Mouse (Mus musculus): ENCODE measurements around the gene Haus2. TPM values are rescaled to one million over a fixed set of nuclear protein-coding genes. Genes with fewer than 3 reads are reported as not detected.
A peak's percentile ranks its signal among the peaks of the same experiment; 100 is the strongest.

Haus2 gene
- polyA plus RNA-seq, 1 experiment from 2014 or later: 27.4 TPM

GRCm38 (mm10) chr2:120630246-120630645 lies 21.1 kb downstream of the Haus2 start:
- 80% methylated on average over 2 of the region's 2 CpGs for WGBS
- Histone ChIP-seq H3K4me3 (ENCODE audit: low read length) (peak overlapping the region; percentile 60; the same call in 1 of the 2 replicates), H3K9ac (ENCODE audit: low read depth, low read length) (no peak overlapping the region), H3K9me3 (ENCODE audit: control insufficient read depth, low read length) (no peaks in the 10 kb centered on the region), H3K36me3 (ENCODE audit: control insufficient read depth, insufficient read depth, low read length) (no peaks in the 10 kb centered on the region), H3K27ac (ENCODE audit: low read depth, low read length) (no peak overlapping the region), H3K4me1 (ENCODE audit: control insufficient read depth, insufficient read depth, low read length) (peaks cover 5% of the 10 kb centered on the region; the same call in 1 of the 2 replicates), H3K27me3 (ENCODE audit: control insufficient read depth, insufficient read depth, low read length) (no peaks in the 10 kb centered on the region), H3K4me2 (replicated peaks; ENCODE audit: low read depth, low read length) (peak overlapping the region; percentile 52; the same call in 1 of the 2 replicates)
- no peak for ATAC-seq (ENCODE audit: low FRiP score, low TSS enrichment)

- Histone ChIP-seq H3K4me3 (ENCODE audit: low read length) (no peak overlapping the region), H3K27ac (ENCODE audit: low read depth, low read length) (no peak overlapping the region), H3K4me1 (ENCODE audit: control insufficient read depth, insufficient read depth, low read length) (peaks cover 5% of the 10 kb centered on the region; the same call in 1 of the 2 replicates), H3K9ac (ENCODE audit: low read depth, low read length) (no peak overlapping the region), H3K27me3 (ENCODE audit: control insufficient read depth, insufficient read depth, low read length) (no peaks in the 10 kb centered on the region), H3K4me2 (replicated peaks; ENCODE audit: low read depth, low read length) (no peak overlapping the region), H3K36me3 (ENCODE audit: control insufficient read depth, insufficient read depth, low read length) (no peaks in the 10 kb centered on the region), H3K9me3 (ENCODE audit: control insufficient read depth, low read length) (no peaks in the 10 kb centered on the region)
- ATAC-seq (ENCODE audit: low FRiP score, low TSS enrichment): no peak
- WGBS: 74% methylated on average over 2 of the region's 2 CpGs
These were observed 21.5 kb downstream of the Haus2 start for GRCm38 (mm10) chr2:120630655-120631054.

DNA sequence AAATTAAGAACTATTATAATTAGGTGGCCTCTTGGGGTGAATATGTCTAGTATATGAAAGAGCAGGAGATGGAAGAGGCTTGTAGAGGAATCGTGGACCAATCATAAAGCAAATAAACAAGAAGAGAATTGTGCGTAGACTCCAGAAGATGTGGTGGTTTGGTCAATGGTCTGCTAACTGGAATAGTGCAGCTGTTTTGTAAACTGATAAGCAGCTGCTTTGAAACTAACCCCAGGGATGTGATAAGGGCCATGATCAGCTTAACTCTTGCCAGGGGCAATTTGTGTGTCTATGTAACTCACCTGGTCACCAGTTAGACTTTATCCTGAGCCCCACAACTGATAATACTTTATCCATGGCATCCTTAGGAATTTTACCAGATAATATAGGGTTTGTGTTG lies 22.3 kb downstream of the Haus2 start:
- 96% methylated on average over 2 of the region's 2 CpGs for WGBS
- H3K36me3 ChIP-seq (ENCODE audit: control insufficient read depth, insufficient read depth, low read length): no peaks in the 10 kb centered on the region
- H3K9me3 ChIP-seq (ENCODE audit: control insufficient read depth, low read length): no peaks in the 10 kb centered on the region
- no peak overlapping the region for H3K4me2 ChIP-seq (replicated peaks; ENCODE audit: low read depth, low read length)
- H3K9ac ChIP-seq (ENCODE audit: low read depth, low read length): no peak overlapping the region
- no peaks in the 10 kb centered on the region for H3K27me3 ChIP-seq (ENCODE audit: control insufficient read depth, insufficient read depth, low read length)
- H3K4me3 ChIP-seq (ENCODE audit: low read length): no peak overlapping the region
- H3K27ac ChIP-seq (ENCODE audit: low read depth, low read length): no peak overlapping the region
- no peak for ATAC-seq (ENCODE audit: low FRiP score, low TSS enrichment)
- H3K4me1 ChIP-seq (ENCODE audit: control insufficient read depth, insufficient read depth, low read length): peaks cover 5% of the 10 kb centered on the region; the same call in 1 of the 2 replicates

- no peak overlapping the region for H3K4me2 ChIP-seq (replicated peaks; ENCODE audit: low read depth, low read length)
- no peaks in the 10 kb centered on the region for H3K36me3 ChIP-seq (ENCODE audit: control insufficient read depth, insufficient read depth, low read length)
- H3K4me1 ChIP-seq (ENCODE audit: control insufficient read depth, insufficient read depth, low read length): peaks cover 5% of the 10 kb centered on the region; the same call in 1 of the 2 replicates
- ATAC-seq (ENCODE audit: low FRiP score, low TSS enrichment): no peak
- no peaks in the 10 kb centered on the region for H3K27me3 ChIP-seq (ENCODE audit: control insufficient read depth, insufficient read depth, low read length)
- H3K9ac ChIP-seq (ENCODE audit: low read depth, low read length): no peak overlapping the region
- no peak overlapping the region for H3K4me3 ChIP-seq (ENCODE audit: low read length)
- H3K27ac ChIP-seq (ENCODE audit: low read depth, low read length): no peak overlapping the region; the same call in 1 of the 2 replicates
- WGBS: 74% methylated on average over 4 of the region's 4 CpGs
- H3K9me3 ChIP-seq (ENCODE audit: control insufficient read depth, low read length): no peaks in the 10 kb centered on the region
These were observed 22.8 kb downstream of the Haus2 start for GRCm38 (mm10) chr2:120631957-120632356.

DNA sequence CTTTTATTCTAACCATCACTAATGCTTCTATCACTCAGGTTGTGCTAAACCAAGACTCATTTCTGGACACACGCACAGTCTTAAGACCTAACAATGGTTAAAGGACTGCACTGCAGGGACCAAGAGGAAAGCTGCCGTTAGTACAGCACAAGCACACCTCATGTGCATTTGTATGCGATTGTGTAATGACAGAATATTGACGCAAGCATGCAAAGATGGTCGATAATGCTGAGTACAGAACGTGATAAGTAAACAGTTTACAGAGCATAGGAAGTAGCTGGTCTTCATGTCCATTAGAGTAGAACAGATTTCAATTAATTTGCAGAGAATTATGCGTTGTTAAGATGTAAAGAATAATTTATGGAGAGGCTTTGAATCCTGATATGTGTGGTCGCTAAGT lies 31.7 kb downstream of the Haus2 start:
- 90% methylated on average over 8 of the region's 8 CpGs for WGBS
- no peak overlapping the region for H3K4me2 ChIP-seq (replicated peaks; ENCODE audit: low read depth, low read length)
- H3K36me3 ChIP-seq (ENCODE audit: control insufficient read depth, insufficient read depth, low read length): no peaks in the 10 kb centered on the region
- H3K27me3 ChIP-seq (ENCODE audit: control insufficient read depth, insufficient read depth, low read length): no peaks in the 10 kb centered on the region
- no peak overlapping the region for H3K27ac ChIP-seq (ENCODE audit: low read depth, low read length)
- no peak overlapping the region for H3K4me3 ChIP-seq (ENCODE audit: low read length)
- no peak overlapping the region for H3K9ac ChIP-seq (ENCODE audit: low read depth, low read length)
- no peaks in the 10 kb centered on the region for H3K9me3 ChIP-seq (ENCODE audit: control insufficient read depth, low read length)
- no peaks in the 10 kb centered on the region for H3K4me1 ChIP-seq (ENCODE audit: control insufficient read depth, insufficient read depth, low read length)
- ATAC-seq (ENCODE audit: low FRiP score, low TSS enrichment): no peak

- H3K4me1 ChIP-seq (ENCODE audit: control insufficient read depth, insufficient read depth, low read length): no peaks in the 10 kb centered on the region
- H3K27me3 ChIP-seq (ENCODE audit: control insufficient read depth, insufficient read depth, low read length): no peaks in the 10 kb centered on the region
- H3K27ac ChIP-seq (ENCODE audit: low read depth, low read length): no peak overlapping the region
- H3K9ac ChIP-seq (ENCODE audit: low read depth, low read length): no peak overlapping the region
- WGBS: 83% methylated on average over 7 of the region's 7 CpGs
- no peak for ATAC-seq (ENCODE audit: low FRiP score, low TSS enrichment)
- no peak overlapping the region for H3K4me3 ChIP-seq (ENCODE audit: low read length)
- H3K36me3 ChIP-seq (ENCODE audit: control insufficient read depth, insufficient read depth, low read length): no peaks in the 10 kb centered on the region
- no peaks in the 10 kb centered on the region for H3K9me3 ChIP-seq (ENCODE audit: control insufficient read depth, low read length)
- H3K4me2 ChIP-seq (replicated peaks; ENCODE audit: low read depth, low read length): no peak overlapping the region
These were observed 34.7 kb downstream of the Haus2 start for GRCm38 (mm10) chr2:120643836-120644235.

DNA sequence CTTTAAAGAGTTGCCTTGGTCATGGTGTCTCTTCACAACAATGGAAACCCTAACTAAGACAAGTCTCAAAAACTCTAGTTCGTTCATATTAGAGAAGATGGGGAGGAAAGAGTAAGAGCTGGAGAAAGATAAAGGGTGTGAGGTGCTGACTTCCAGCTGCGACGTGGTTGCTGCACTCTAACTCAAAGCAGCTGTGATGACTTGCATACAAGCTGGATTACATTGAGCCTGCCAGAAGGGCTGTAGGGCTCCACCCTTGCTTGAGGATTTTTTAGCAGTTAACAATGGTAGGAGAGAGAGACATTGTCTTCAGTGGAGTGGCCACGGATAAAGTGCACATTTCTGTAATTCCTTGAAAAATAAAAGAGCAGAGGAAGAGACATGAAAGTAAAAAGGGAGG lies 37.6 kb downstream of the Haus2 start:
- Histone ChIP-seq H3K9ac (ENCODE audit: low read depth, low read length) (no peak overlapping the region), H3K9me3 (ENCODE audit: control insufficient read depth, low read length) (no peaks in the 10 kb centered on the region), H3K4me3 (ENCODE audit: low read length) (no peak overlapping the region), H3K4me1 (ENCODE audit: control insufficient read depth, insufficient read depth, low read length) (no peaks in the 10 kb centered on the region), H3K27me3 (ENCODE audit: control insufficient read depth, insufficient read depth, low read length) (no peaks in the 10 kb centered on the region), H3K27ac (ENCODE audit: low read depth, low read length) (no peak overlapping the region), H3K4me2 (replicated peaks; ENCODE audit: low read depth, low read length) (no peak overlapping the region), H3K36me3 (ENCODE audit: control insufficient read depth, insufficient read depth, low read length) (no peaks in the 10 kb centered on the region)
- ATAC-seq (ENCODE audit: low FRiP score, low TSS enrichment): no peak
- 78% methylated on average over 4 of the region's 4 CpGs for WGBS

DNA sequence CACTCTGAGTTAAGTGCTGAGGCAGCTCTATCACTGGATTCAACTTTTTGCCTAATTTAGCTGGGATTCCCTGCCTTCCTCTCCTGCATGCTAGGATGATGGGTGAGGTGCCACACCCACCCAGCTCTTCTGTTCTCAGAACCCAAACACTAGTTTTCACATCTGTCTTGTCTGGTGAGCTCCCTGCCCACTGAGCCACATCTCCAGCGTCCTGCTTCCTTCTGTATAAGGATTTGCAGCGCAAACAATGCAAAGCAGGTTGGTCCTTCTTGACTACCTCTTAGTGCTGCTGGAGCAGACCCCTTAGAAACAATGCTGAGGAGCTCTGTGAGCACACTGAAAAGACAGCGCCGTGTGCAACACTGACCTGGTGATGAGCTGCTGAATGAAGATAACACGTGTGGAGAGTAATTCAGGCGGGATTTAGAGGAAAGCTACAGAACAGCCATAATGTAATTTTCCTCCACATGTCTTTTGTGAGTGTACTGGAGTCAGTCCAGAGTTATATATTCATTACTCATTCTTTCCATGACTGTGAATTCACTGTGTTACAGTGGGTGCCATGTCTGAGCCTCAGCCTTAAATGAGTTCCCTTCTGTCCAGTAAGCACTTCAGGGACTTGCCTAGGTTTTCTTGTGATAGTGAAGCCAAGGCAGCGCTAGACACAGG lies 43.2 kb downstream of the Haus2 start:
- no peak overlapping the region for H3K4me3 ChIP-seq (ENCODE audit: low read length)
- no peaks in the 10 kb centered on the region for H3K27me3 ChIP-seq (ENCODE audit: control insufficient read depth, insufficient read depth, low read length)
- no peaks in the 10 kb centered on the region for H3K36me3 ChIP-seq (ENCODE audit: control insufficient read depth, insufficient read depth, low read length)
- H3K9me3 ChIP-seq (ENCODE audit: control insufficient read depth, low read length): no peaks in the 10 kb centered on the region
- ATAC-seq (ENCODE audit: low FRiP score, low TSS enrichment): no peak
- 83% methylated on average over 7 of the region's 7 CpGs for WGBS
- H3K4me2 ChIP-seq (replicated peaks; ENCODE audit: low read depth, low read length): no peak overlapping the region
- H3K9ac ChIP-seq (ENCODE audit: low read depth, low read length): no peak overlapping the region
- H3K27ac ChIP-seq (ENCODE audit: low read depth, low read length): no peak overlapping the region
- no peaks in the 10 kb centered on the region for H3K4me1 ChIP-seq (ENCODE audit: control insufficient read depth, insufficient read depth, low read length)

- H3K9ac ChIP-seq (ENCODE audit: low read depth, low read length): no peak overlapping the region
These were observed 43.7 kb downstream of the Haus2 start for GRCm38 (mm10) chr2:120652925-120653284.

More at GRCm38 (mm10) chr2:120652925-120653284, 43.7 kb downstream of the Haus2 start:
- no peaks in the 10 kb centered on the region for H3K9me3 ChIP-seq (ENCODE audit: control insufficient read depth, low read length)
- H3K4me2 ChIP-seq (replicated peaks; ENCODE audit: low read depth, low read length): no peak overlapping the region
- H3K4me1 ChIP-seq (ENCODE audit: control insufficient read depth, insufficient read depth, low read length): no peaks in the 10 kb centered on the region
- 84% methylated on average over 7 of the region's 7 CpGs for WGBS
- ATAC-seq (ENCODE audit: low FRiP score, low TSS enrichment): no peak
- H3K27ac ChIP-seq (ENCODE audit: low read depth, low read length): no peak overlapping the region
- no peaks in the 10 kb centered on the region for H3K27me3 ChIP-seq (ENCODE audit: control insufficient read depth, insufficient read depth, low read length)
- no peak overlapping the region for H3K4me3 ChIP-seq (ENCODE audit: low read length)
- H3K36me3 ChIP-seq (ENCODE audit: control insufficient read depth, insufficient read depth, low read length): no peaks in the 10 kb centered on the region

Measured in kidney, embryonic 14.5 days (tissue).